Mouse (Mus musculus) liver, embryonic 14.5 days (tissue): Measurements from ENCODE around the gene Gnrhr.

Experiments
- CTCF ChIP-seq: IDR thresholded peaks from 2 replicates; pipeline ENCODE4 v1.5.1; 2016; ENCODE audit warnings: antibody characterized with exemption, low read depth, control low read depth
- EP300 ChIP-seq: IDR thresholded peaks from 2 replicates; pipeline ENCODE4 v1.6.1; 2016; ENCODE audit warnings: antibody characterized with exemption, low read depth

GRCm38 (mm10) chr5:86190290-86190689 lies 7.4 kb downstream of the Gnrhr start:
- no peak for TF ChIP-seq CTCF
- TF ChIP-seq EP300, result no peak
